Mouse (Mus musculus): ENCODE measurements at regions not wholly inside any gene's neighbourhood (a gene's known extent, or its start where the extent isn't known, plus 50 kb on each side); places are given as distances from the start of the nearest gene placed in this dataset.
A peak's percentile ranks its signal among the peaks of the same experiment; 100 is the strongest.

GRCm38 (mm10) chr3:137768627-137769026 is 95.7 kb upstream of the H2afz start:
- no peaks in the 10 kb centered on the region for H3K4me1 ChIP-seq (replicated peaks)
- H3K4me3 ChIP-seq (replicated peaks) = no peak overlapping the region
- DNase-seq = no peak
- no peaks in the 10 kb centered on the region for H3K36me3 ChIP-seq
- no peak overlapping the region for H3K9ac ChIP-seq
- no peaks in the 10 kb centered on the region for H3K27me3 ChIP-seq
- no peaks in the 10 kb centered on the region for H3K9me3 ChIP-seq (replicated peaks)
- no peak overlapping the region for H3K27ac ChIP-seq
- no peak for ATAC-seq (ENCODE audit: low read depth)
- WGBS (ENCODE audit: insufficient replicate concordance) = 64% methylated on average over 4 of the region's 4 CpGs
- H3K4me2 ChIP-seq = no peak overlapping the region

DNA sequence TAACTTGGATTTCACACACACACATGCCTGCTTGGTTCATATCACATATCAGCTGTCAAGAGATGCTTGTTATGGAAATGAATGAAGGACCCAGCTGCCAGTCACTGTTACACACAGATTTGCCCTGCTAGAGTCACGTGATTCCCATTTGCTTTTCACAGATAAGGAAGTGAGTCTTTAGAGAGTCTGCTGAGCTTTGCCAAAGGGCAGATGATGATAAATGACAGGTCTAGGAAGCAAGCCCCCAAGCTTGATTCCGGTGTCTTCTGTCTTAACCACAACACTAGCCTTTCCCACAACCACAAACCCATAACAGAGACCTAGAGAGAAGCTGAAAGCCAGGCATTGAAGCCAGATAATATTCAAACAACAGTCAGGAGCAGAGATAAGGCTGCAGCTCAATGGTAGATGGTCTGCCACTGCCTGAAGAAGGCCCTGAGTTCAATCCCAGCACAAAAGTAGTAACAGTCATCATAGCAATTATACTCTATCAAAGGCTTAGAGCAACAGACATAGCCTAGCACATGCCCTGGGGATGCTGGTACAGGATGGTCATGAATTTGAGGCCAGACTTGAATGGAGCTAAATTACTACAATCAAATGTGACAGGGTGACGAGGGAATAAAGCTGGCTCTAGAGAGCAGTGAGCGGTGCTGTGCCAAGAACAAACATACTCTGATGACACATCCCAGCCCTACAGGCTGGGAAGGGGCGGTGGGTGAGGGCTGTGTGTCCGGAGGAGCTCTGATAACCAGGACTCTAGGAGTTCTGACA is 89.0 kb upstream of the H2afz start:
- no peak overlapping the region for H3K4me3 ChIP-seq (replicated peaks)
- H3K36me3 ChIP-seq = no peaks in the 10 kb centered on the region
- H3K27me3 ChIP-seq = peaks cover 20% of the 10 kb centered on the region
- H3K4me1 ChIP-seq (replicated peaks) = peaks cover 9% of the 10 kb centered on the region
- H3K27ac ChIP-seq = no peak overlapping the region
- peak; percentile 78 for ATAC-seq (ENCODE audit: low read depth)
- H3K9me3 ChIP-seq (replicated peaks) = no peaks in the 10 kb centered on the region
- no peak overlapping the region for H3K9ac ChIP-seq
- H3K4me2 ChIP-seq = no peak overlapping the region
- WGBS (ENCODE audit: insufficient replicate concordance) = 24% methylated on average over 6 of the region's 6 CpGs
- peak; percentile 32 for DNase-seq

- peaks cover 14% of the 10 kb centered on the region for H3K4me1 ChIP-seq (replicated peaks)
- no peaks in the 10 kb centered on the region for H3K9me3 ChIP-seq (replicated peaks)
- no peak overlapping the region for H3K4me3 ChIP-seq (replicated peaks)
- 16% methylated on average over 7 of the region's 7 CpGs for WGBS (ENCODE audit: insufficient replicate concordance)
- H3K27me3 ChIP-seq = peaks cover 39% of the 10 kb centered on the region
- DNase-seq = no peak
- no peak overlapping the region for H3K9ac ChIP-seq
- no peak overlapping the region for H3K27ac ChIP-seq
- no peak overlapping the region for H3K4me2 ChIP-seq
- H3K36me3 ChIP-seq = no peaks in the 10 kb centered on the region
- no peak for ATAC-seq (ENCODE audit: low read depth)
Observed at GRCm38 (mm10) chr3:137778113-137778512, 86.2 kb upstream of the H2afz start.

DNA sequence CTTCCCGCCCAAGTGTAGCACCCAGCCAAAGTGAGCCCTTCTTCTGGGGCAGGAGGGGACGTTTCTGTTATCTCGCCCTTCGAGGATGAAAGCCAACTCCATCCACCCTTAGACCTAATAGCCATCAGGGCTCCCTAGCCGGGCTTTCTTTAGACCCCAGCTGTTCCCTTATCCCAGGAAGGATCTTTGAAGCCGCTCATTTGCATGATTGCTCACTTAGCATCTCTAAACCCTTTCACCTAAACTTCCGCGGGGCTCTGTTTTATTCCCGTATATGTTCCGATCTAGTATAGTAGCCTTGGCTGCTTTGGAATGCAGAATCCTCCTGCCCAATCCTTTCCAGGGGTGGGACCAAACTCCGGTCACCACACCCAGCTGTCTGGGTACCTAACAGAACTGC is 84.3 kb upstream of the H2afz start:
- Histone ChIP-seq H3K9ac (no peak overlapping the region), H3K4me1 (replicated peaks) (peaks cover 14% of the 10 kb centered on the region), H3K27me3 (peaks cover 39% of the 10 kb centered on the region), H3K27ac (no peak overlapping the region), H3K4me2 (no peak overlapping the region), H3K9me3 (replicated peaks) (no peaks in the 10 kb centered on the region), H3K36me3 (no peaks in the 10 kb centered on the region), H3K4me3 (replicated peaks) (no peak overlapping the region)
- WGBS (ENCODE audit: insufficient replicate concordance) = 7% methylated on average over 11 of the region's 11 CpGs
- DNase-seq = no peak
- no peak for ATAC-seq (ENCODE audit: low read depth)

GRCm38 (mm10) chr3:137782836-137783235 is 81.5 kb upstream of the H2afz start:
- 17% methylated on average over 5 of the region's 5 CpGs for WGBS (ENCODE audit: insufficient replicate concordance)
- no peak for DNase-seq
- H3K9me3 ChIP-seq (replicated peaks) = no peaks in the 10 kb centered on the region
- H3K4me3 ChIP-seq (replicated peaks) = no peak overlapping the region
- no peak overlapping the region for H3K4me2 ChIP-seq
- ATAC-seq (ENCODE audit: low read depth) = no peak
- no peak overlapping the region for H3K9ac ChIP-seq
- peaks cover 39% of the 10 kb centered on the region for H3K27me3 ChIP-seq
- peaks cover 8% of the 10 kb centered on the region for H3K4me1 ChIP-seq (replicated peaks)
- no peaks in the 10 kb centered on the region for H3K36me3 ChIP-seq
- H3K27ac ChIP-seq = no peak overlapping the region

GRCm38 (mm10) chr3:137783937-137784911 is 80.1 kb upstream of the H2afz start:
- ATAC-seq (ENCODE audit: low read depth) (no peak), DNase-seq (no peak)
- Histone ChIP-seq H3K36me3 (no peaks in the 10 kb centered on the region), H3K9me3 (replicated peaks) (no peaks in the 10 kb centered on the region), H3K27ac (no peak overlapping the region), H3K27me3 (peaks cover 29% of the 10 kb centered on the region), H3K4me3 (replicated peaks) (no peak overlapping the region), H3K4me2 (no peak overlapping the region), H3K4me1 (replicated peaks) (peaks cover 8% of the 10 kb centered on the region), H3K9ac (no peak overlapping the region)
- WGBS (ENCODE audit: insufficient replicate concordance) = 50% methylated on average over 7 of the region's 7 CpGs

GRCm38 (mm10) chr3:137785224-137785623 is 79.1 kb upstream of the H2afz start:
- no peak overlapping the region for H3K27ac ChIP-seq
- ATAC-seq (ENCODE audit: low read depth) (no peak), DNase-seq (no peak)
- no peaks in the 10 kb centered on the region for H3K36me3 ChIP-seq
- H3K4me3 ChIP-seq (replicated peaks) = no peak overlapping the region
- H3K4me1 ChIP-seq (replicated peaks) = peaks cover 8% of the 10 kb centered on the region
- no peaks in the 10 kb centered on the region for H3K9me3 ChIP-seq (replicated peaks)
- peaks cover 19% of the 10 kb centered on the region for H3K27me3 ChIP-seq
- WGBS (ENCODE audit: insufficient replicate concordance) = 70% methylated on average over 7 of the region's 7 CpGs
- H3K9ac ChIP-seq = no peak overlapping the region
- no peak overlapping the region for H3K4me2 ChIP-seq

DNA sequence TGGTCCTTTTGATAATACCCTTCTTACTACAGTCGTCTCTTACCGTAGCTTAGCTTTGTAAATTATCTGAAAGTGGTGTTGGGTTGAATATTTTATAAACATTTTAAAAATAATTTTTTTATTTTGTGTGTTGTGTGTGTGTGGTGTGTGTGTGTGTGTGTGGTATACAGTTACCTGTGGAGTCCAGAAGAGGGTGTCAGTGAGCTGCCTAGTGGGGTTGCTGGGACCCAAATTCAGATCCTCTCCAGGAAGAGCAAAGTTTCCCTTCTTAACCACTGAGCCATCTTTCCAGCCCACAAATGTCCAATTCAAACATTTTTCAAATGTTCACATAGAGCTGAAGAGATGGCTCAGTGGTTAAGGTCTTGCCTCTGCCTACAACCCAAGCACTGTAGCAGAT is 78.4 kb upstream of the H2afz start:
- no peak for ATAC-seq (ENCODE audit: low read depth)
- peaks cover 13% of the 10 kb centered on the region for H3K27me3 ChIP-seq
- no peak overlapping the region for H3K9ac ChIP-seq
- DNase-seq = no peak
- no peak overlapping the region for H3K4me2 ChIP-seq
- peaks cover 8% of the 10 kb centered on the region for H3K4me1 ChIP-seq (replicated peaks)
- WGBS (ENCODE audit: insufficient replicate concordance) = 65% methylated on average over 2 of the region's 2 CpGs
- H3K27ac ChIP-seq = no peak overlapping the region
- H3K9me3 ChIP-seq (replicated peaks) = no peaks in the 10 kb centered on the region
- H3K4me3 ChIP-seq (replicated peaks) = no peak overlapping the region
- no peaks in the 10 kb centered on the region for H3K36me3 ChIP-seq

- H3K4me2 ChIP-seq = no peak overlapping the region
- H3K27ac ChIP-seq = no peak overlapping the region
- H3K9ac ChIP-seq = no peak overlapping the region
- ATAC-seq (ENCODE audit: low read depth) = no peak
- H3K4me1 ChIP-seq (replicated peaks) = no peaks in the 10 kb centered on the region
- no peak overlapping the region for H3K4me3 ChIP-seq (replicated peaks)
- H3K36me3 ChIP-seq = no peaks in the 10 kb centered on the region
- WGBS (ENCODE audit: insufficient replicate concordance) = 64% methylated on average over 6 of the region's 6 CpGs
- H3K27me3 ChIP-seq = no peaks in the 10 kb centered on the region
- H3K9me3 ChIP-seq (replicated peaks) = no peaks in the 10 kb centered on the region
- DNase-seq = no peak
Observed at GRCm38 (mm10) chr3:137789671-137790070, 74.6 kb upstream of the H2afz start.

- Histone ChIP-seq H3K4me3 (replicated peaks) (no peak overlapping the region), H3K4me2 (no peak overlapping the region), H3K4me1 (replicated peaks) (no peaks in the 10 kb centered on the region), H3K36me3 (no peaks in the 10 kb centered on the region), H3K27ac (no peak overlapping the region), H3K9me3 (replicated peaks) (no peaks in the 10 kb centered on the region), H3K9ac (no peak overlapping the region), H3K27me3 (no peaks in the 10 kb centered on the region)
- no peak for DNase-seq
- WGBS (ENCODE audit: insufficient replicate concordance) = 75% methylated on average over 7 of the region's 7 CpGs
- no peak for ATAC-seq (ENCODE audit: low read depth)
Observed at GRCm38 (mm10) chr3:137790340-137790739, 73.9 kb upstream of the H2afz start.

GRCm38 (mm10) chr3:137795754-137796315 is 68.5 kb upstream of the H2afz start:
- no peaks in the 10 kb centered on the region for H3K36me3 ChIP-seq
- ATAC-seq (ENCODE audit: low read depth) = no peak
- H3K4me3 ChIP-seq (replicated peaks) = no peak overlapping the region
- H3K9ac ChIP-seq = no peak overlapping the region
- no peak for DNase-seq
- no peak overlapping the region for H3K4me2 ChIP-seq
- 67% methylated on average over 7 of the region's 7 CpGs for WGBS (ENCODE audit: insufficient replicate concordance)
- H3K4me1 ChIP-seq (replicated peaks) = no peaks in the 10 kb centered on the region
- H3K9me3 ChIP-seq (replicated peaks) = no peaks in the 10 kb centered on the region
- no peaks in the 10 kb centered on the region for H3K27me3 ChIP-seq
- H3K27ac ChIP-seq = no peak overlapping the region
